In genomic region chr5:43334469-43334868, GRCm38 (mm10) we compare ENCODE assay signal across 28 mouse cellular contexts.
"Had no signal": no experiment of that assay in that cellular context is flagged by ENCODE, and none has a peak within 500 bp of the region (broad histone marks: within the 10 kb centered on the region; RNA-seq: fewer than 3 reads in every experiment).

No protein-coding gene starts in this region.

- H3K9me3 ChIP-seq: embryonic facial prominence, embryonic 10.5 days; embryonic facial prominence, embryonic 12.5 days; embryonic facial prominence, embryonic 13.5 days; embryonic facial prominence, embryonic 15.5 days; forebrain, embryonic 10.5 days; forebrain, embryonic 12.5 days; forebrain, embryonic 13.5 days; forebrain, embryonic 15.5 days had no signal

- H3K27me3 ChIP-seq: embryonic facial prominence, embryonic 12.5 days; embryonic facial prominence, embryonic 13.5 days; embryonic facial prominence, embryonic 15.5 days; forebrain, embryonic 12.5 days; forebrain, embryonic 13.5 days; forebrain, embryonic 15.5 days had no signal

- H3K36me3 ChIP-seq: embryonic facial prominence, embryonic 10.5 days; embryonic facial prominence, embryonic 12.5 days; embryonic facial prominence, embryonic 13.5 days; embryonic facial prominence, embryonic 15.5 days; forebrain, embryonic 10.5 days; forebrain, embryonic 12.5 days; forebrain, embryonic 15.5 days had no signal

- ATAC-seq: forebrain, embryonic 13.5 days; forebrain, embryonic 14.5 days; forebrain, embryonic 15.5 days; forebrain, embryonic 16.5 days; forebrain, postnatal 0 days had no signal

- H3K4me2 ChIP-seq: embryonic facial prominence, embryonic 12.5 days; embryonic facial prominence, embryonic 13.5 days; embryonic facial prominence, embryonic 15.5 days; forebrain, embryonic 12.5 days; forebrain, embryonic 13.5 days; forebrain, embryonic 15.5 days had no signal

- H3K4me1 ChIP-seq: embryonic facial prominence, embryonic 10.5 days; embryonic facial prominence, embryonic 12.5 days; embryonic facial prominence, embryonic 13.5 days; embryonic facial prominence, embryonic 15.5 days; forebrain, embryonic 10.5 days; forebrain, embryonic 12.5 days had no signal

- DNase-seq: cerebellum, adult 18-20 months; cerebellum, adult 2 months; cerebellum, adult 8-10 months; cerebellum, adult 9-10 months; cerebellum, adult 9-11 months; cerebellum, postnatal 10 days; cerebellum, postnatal 14 days; cerebellum, postnatal 25 days; cerebellum, postnatal 36 days; embryo, embryonic 11 days; forebrain, postnatal 0 days; gastrocnemius, adult 2 months; gastrocnemius, postnatal 10 days; gastrocnemius, postnatal 14 days; gastrocnemius, postnatal 25 days; gastrocnemius, postnatal 36 days; heart, adult 11 months had no signal

- H3K9ac ChIP-seq: embryonic facial prominence, embryonic 12.5 days; embryonic facial prominence, embryonic 13.5 days; embryonic facial prominence, embryonic 15.5 days; forebrain, embryonic 12.5 days; forebrain, embryonic 13.5 days; forebrain, embryonic 15.5 days; forebrain, postnatal 0 days had no signal

- H3K27ac ChIP-seq: embryonic facial prominence, embryonic 10.5 days; embryonic facial prominence, embryonic 12.5 days; embryonic facial prominence, embryonic 13.5 days; embryonic facial prominence, embryonic 15.5 days; forebrain, embryonic 10.5 days; forebrain, embryonic 12.5 days; forebrain, embryonic 13.5 days; forebrain, embryonic 15.5 days; gastrocnemius, adult 2 months had no signal

- H3K4me3 ChIP-seq: embryonic facial prominence, embryonic 10.5 days; embryonic facial prominence, embryonic 12.5 days; embryonic facial prominence, embryonic 13.5 days; embryonic facial prominence, embryonic 15.5 days; erythroblast, embryonic 14.5 days; forebrain, embryonic 10.5 days; forebrain, embryonic 12.5 days; forebrain, embryonic 13.5 days; forebrain, embryonic 15.5 days; gastrocnemius, adult 2 months had no signal
